Mouse (Mus musculus): ENCODE results near the gene Zbtb11. TPM values are rescaled to one million over a fixed set of nuclear protein-coding genes. Genes with fewer than 3 reads are reported as not detected.
"Not testable (repeated sequence)": the region's sequence is repeated elsewhere in the genome, so short reads cannot be mapped to it uniquely, and the experiment has no call there.

Zbtb11 gene
- total RNA-seq, 2 experiments from 2014 or later, result 25.6 to 37.4 TPM

DNA sequence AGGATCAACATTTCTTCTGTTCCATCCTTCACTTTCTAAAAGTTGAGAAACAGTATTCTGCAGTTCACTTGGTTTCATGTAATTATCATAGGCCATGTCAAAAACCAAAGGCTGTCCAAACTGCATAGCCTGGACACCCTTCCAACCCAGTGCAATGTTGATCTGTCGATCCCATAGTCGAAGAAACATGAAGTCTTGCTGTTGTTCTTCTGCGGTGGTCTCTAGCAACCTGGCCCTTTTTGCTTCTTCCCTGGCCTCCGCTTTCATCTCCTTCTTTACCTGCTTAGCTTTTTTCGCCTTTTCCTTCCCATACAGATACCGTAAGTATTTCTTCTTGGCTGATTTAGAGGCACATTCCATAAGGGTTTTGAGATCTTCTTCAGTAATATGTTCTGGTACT, 60.9 kb downstream of the Zbtb11 start:
- ATAC-seq (replicated peaks; ENCODE audit: low FRiP score, poor library complexity, severe bottlenecking), result no peak

DNA sequence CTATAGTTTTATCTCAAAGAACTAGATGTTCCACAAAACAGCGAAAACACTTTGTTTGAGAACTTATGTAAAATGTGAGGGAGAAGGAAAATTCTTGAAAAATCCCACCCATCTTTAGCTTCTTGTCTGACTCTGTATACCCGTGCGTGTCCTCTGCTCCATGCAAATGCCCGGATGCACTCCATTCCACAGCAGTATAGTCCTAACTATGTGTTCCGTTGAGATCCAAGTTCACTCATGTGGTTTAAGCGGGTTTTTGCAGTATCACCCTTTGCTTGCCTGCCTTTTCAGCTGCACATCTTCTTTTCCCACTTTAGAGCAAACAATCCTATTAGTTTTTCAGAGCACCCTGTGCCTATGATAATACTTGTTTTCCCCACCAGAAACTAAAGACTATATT, 62.8 kb downstream of the Zbtb11 start:
- no peak for ATAC-seq (replicated peaks; ENCODE audit: low FRiP score, poor library complexity, severe bottlenecking)

DNA sequence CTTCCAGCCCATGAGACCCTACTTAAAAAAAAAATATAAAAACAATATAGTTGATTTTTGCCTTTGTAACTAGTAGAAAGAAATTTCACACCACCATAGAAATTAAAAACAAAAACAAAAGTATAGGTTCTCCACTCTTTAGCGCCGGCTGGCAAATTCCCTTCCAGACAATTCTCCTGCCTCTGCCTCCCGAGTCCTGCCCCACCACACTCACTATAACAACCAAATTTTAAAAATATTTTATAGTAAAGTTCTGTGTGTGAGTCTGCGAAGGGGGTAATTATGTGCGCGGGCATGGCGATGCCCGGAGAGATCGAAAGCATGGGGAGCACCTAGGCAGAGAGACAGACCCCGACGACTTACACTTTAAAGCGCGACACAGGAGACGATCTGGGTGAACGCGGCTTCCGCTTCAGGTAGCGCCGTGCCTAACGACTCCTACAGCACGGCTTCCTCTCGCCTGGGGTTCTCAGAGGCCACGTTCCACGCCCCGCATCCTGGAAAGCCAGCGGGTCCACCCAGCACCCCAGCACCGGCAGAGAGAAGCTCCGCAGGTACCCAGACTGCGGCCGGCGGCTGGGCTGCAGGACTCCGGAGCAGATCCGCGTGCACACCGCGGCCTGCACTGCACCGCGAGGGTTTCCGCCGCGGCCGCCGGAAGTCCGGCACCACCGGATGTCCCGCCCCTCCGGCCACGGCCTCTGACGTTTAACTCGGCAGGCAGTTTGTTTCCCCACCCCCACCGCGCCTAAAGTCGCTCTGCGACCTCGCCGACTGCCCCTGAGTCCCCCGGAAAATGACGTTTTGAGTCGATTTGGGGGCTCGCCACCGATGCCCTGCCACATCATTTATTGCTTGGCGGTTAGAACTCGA, 63.7 kb downstream of the Zbtb11 start, which contains the start of gene Trmt10c:
Trmt10c (minus strand) TSS at position 682 of the 873 bp plus-strand sequence.
- ATAC-seq (replicated peaks; ENCODE audit: low FRiP score, poor library complexity, severe bottlenecking), result peak; percentile 100

DNA sequence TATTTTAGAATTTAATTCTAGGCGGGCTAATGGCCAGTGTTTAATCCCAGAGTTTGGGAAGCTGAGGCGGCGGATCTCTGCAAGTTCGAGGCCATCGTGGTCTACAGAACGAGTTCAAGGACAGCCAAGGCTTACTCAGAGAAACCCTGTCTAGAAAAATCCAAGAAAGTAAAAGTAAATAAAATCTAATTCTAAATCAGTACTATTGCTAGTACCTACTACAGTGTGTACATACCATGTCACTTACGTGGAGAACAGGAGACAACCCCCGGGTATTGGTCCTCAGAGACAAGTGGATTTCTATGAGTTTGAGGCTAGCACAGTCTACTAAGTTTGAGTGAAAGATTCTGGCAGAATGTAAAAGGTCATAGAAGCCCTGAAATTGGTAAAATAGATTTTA, 64.4 kb downstream of the Zbtb11 start:
- ATAC-seq (replicated peaks; ENCODE audit: low FRiP score, poor library complexity, severe bottlenecking), result no peak

DNA sequence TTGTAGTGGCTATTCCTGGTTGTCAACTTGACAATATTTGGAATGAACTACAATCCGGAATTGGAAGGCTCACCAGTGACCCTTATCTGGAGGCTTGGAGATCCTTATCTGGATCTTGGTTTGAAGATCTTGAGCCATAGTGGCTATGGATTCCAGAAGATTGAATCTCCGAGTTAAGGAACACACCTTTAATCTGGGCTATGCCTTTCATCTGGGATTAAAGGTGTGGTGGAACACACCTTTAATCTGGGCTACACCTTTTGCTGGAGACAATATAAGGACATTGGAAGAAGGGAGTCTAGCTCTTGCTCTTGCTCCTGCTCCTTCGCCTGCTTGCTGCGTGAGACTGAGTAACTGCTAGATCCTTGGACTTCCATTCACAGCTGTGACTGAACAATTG, 74.4 kb downstream of the Zbtb11 start, which contains the start of gene Senp7:
Senp7 (plus strand) TSS at position 301 of the 400 bp plus-strand sequence.
- not testable (repeated sequence) for ATAC-seq (replicated peaks; ENCODE audit: low FRiP score, poor library complexity, severe bottlenecking)

- no peak for ATAC-seq (replicated peaks; ENCODE audit: low FRiP score, poor library complexity, severe bottlenecking)
These were observed 82.2 kb downstream of the Zbtb11 start for GRCm38 (mm10) chr16:56055911-56056310.

DNA sequence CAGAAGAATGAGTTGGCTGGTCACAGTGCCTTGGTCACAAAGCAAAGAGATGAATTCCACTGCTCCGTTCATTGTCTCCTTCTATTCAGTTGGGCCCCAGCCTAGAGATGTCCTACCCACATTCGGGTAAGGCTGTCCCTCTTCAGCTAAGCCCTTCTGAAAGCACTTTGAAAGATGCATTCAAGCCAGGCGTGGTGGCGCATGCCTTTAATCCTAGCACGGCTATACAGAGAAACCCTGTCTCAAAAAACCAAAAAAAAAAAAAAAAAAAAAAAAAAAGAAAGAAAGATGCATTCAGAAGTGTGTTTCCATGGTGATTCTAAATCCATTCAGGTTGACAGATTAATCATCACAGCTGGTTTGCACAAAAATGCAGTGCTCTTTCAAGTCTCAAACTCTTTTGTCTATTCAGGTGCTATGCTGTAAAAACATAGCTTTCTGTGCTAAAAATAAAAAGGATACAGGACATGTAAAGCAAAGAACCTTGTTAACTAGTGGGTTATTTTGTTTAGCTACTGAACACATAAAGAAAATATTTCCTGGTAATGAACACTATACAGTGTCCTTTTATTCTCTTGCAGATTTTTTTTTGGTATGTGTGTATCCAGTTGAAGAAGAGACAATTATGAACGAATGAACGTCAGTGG, 83.4 kb downstream of the Zbtb11 start:
- no peak for ATAC-seq (replicated peaks; ENCODE audit: low FRiP score, poor library complexity, severe bottlenecking)

DNA sequence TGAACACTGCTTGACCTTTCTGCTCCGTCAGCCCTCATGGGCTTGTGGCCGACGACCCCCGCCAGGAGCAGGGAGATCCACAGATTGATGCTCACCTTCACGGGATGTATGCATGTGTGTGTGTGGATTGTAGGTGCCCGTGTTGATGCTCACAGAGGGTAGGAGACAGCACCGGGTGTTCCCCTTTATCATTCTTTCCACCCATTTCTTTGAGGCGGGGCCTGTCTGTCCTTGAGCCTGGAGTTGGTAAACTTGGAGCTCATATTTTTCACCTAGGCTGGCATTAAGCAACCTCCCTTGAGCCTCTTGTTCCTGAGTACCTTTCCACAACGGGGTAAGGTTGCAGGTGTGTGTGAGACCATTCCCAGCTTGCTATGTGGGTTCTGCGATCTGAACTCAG, 84.5 kb downstream of the Zbtb11 start:
- no peak for ATAC-seq (replicated peaks; ENCODE audit: low FRiP score, poor library complexity, severe bottlenecking)

Other genes starting within 250 kb of the Zbtb11 start
- gene Nfkbiz, start 135.0 kb upstream of the Zbtb11 start, total RNA-seq (2015; ENCODE audit: low replicate concordance), result 8.8 and 11.2 TPM in 2 replicates
- gene Nfkbiz, start 135.0 kb upstream of the Zbtb11 start, total RNA-seq (2017; ENCODE audit: low replicate concordance), result 4.5 and 6.0 TPM in 2 replicates
- 1.4 and 4.2 TPM in 2 replicates for gene Nxpe3, start 78.6 kb upstream of the Zbtb11 start, total RNA-seq (2015; ENCODE audit: low replicate concordance)
- 2.6 and 3.3 TPM in 2 replicates for gene Nxpe3, start 78.6 kb upstream of the Zbtb11 start, total RNA-seq (2017; ENCODE audit: low replicate concordance)
- gene Cep97, start 39.0 kb upstream of the Zbtb11 start, total RNA-seq (2015; ENCODE audit: low replicate concordance), result 27.0 and 28.1 TPM in 2 replicates
- 17.6 and 18.2 TPM in 2 replicates for gene Cep97, start 39.0 kb upstream of the Zbtb11 start, total RNA-seq (2017; ENCODE audit: low replicate concordance)
- 398 and 515 TPM in 2 replicates for gene Rpl24, start 7.6 kb upstream of the Zbtb11 start, total RNA-seq (2015; ENCODE audit: low replicate concordance)
- gene Rpl24, start 7.6 kb upstream of the Zbtb11 start, total RNA-seq (2017; ENCODE audit: low replicate concordance), result 194 and 260 TPM in 2 replicates
- 75.0 and 95.2 TPM in 2 replicates for gene Pcnp, start 55.9 kb downstream of the Zbtb11 start, total RNA-seq (2015; ENCODE audit: low replicate concordance)
- 97.5 and 100.0 TPM in 2 replicates for gene Pcnp, start 55.9 kb downstream of the Zbtb11 start, total RNA-seq (2017; ENCODE audit: low replicate concordance)
- gene Trmt10c, start 63.9 kb downstream of the Zbtb11 start, total RNA-seq (2015; ENCODE audit: low replicate concordance), result 5.4 and 15.1 TPM in 2 replicates
- 4.0 and 9.4 TPM in 2 replicates for gene Trmt10c, start 63.9 kb downstream of the Zbtb11 start, total RNA-seq (2017; ENCODE audit: low replicate concordance)
- gene Senp7, start 74.5 kb downstream of the Zbtb11 start, total RNA-seq (2015; ENCODE audit: low replicate concordance), result 96.2 and 108 TPM in 2 replicates
- gene Senp7, start 74.5 kb downstream of the Zbtb11 start, total RNA-seq (2017; ENCODE audit: low replicate concordance), result 99.2 and 106 TPM in 2 replicates
- gene Impg2, start 230.4 kb downstream of the Zbtb11 start, total RNA-seq (2015; ENCODE audit: low replicate concordance), result 1.4 and 3.8 TPM in 2 replicates
- 0.61 and 4.2 TPM in 2 replicates for gene Impg2, start 230.4 kb downstream of the Zbtb11 start, total RNA-seq (2017; ENCODE audit: low replicate concordance)

Measured in erythroid progenitor cell, adult 5-6 weeks (primary cell).